Mouse (Mus musculus) layer of hippocampus, adult 11-12 months (tissue): ENCODE data around the gene Kat2b.
"Not testable (repeated sequence)": the region's sequence is repeated elsewhere in the genome, so short reads cannot be mapped to it uniquely, and the experiment has no call there.

Experiments
- DNase-seq: peaks from one replicate; pipeline ENCODE4 v3.0.0; 2022; ENCODE audit warnings: low spot score

Kat2b gene

DNA sequence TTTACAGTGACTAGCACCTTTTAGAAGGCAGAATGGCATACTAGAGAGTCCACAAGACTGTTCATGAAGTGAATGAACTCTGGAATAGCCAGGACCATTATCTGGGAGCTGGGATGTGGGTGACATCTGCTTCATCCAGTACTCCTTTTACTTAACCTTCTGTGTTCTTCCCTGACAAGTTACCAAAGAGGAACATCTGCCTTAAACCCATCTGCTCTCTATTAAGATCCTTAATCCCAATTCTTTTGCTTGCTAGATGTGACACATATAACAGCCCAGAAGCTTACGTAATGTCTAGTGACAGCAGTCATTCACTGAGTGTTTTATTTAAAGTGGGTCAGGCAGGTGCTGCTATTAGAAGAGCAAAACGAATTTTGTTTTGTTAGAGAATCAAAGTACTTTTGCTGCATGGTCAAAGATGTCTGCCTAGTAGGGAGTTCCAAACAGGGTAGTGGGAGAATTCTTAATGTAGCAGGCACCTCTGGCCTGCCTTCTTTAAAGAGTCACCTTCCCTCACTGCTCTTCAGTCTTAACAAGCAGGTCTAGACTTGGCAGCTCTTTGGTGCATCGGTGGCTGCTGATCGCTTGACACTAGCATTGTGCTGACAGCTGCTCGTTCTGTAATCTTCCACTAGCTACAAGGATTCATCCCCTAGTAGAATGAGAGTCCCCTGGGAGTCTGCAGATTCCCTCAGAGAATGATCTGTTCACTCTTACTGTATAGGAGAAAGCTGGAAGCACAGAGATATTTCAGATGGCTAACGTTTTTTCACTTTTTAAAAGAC, 94.6 kb downstream of the Kat2b start:
- DNase-seq, result no peak

GRCm38 (mm10) chr17:53664267-53664666, 97.6 kb downstream of the Kat2b start:
- no peak for DNase-seq

GRCm38 (mm10) chr17:53664703-53665382, 98.2 kb downstream of the Kat2b start:
- DNase-seq, result no peak

- DNase-seq, result no peak
Measured at GRCm38 (mm10) chr17:53670453-53670852, 103.8 kb downstream of the Kat2b start.

GRCm38 (mm10) chr17:53678716-53679115, 112.1 kb downstream of the Kat2b start:
- DNase-seq, result peak; percentile 66

- no peak for DNase-seq
Measured at GRCm38 (mm10) chr17:53688321-53688720, 121.7 kb downstream of the Kat2b start.

GRCm38 (mm10) chr17:53688877-53689802, 122.5 kb downstream of the Kat2b start, which contains the start of gene Sgo1:
Gene Sgo1 (minus strand): TSS chr17:53689333.
- DNase-seq, result peak; percentile 95

DNA sequence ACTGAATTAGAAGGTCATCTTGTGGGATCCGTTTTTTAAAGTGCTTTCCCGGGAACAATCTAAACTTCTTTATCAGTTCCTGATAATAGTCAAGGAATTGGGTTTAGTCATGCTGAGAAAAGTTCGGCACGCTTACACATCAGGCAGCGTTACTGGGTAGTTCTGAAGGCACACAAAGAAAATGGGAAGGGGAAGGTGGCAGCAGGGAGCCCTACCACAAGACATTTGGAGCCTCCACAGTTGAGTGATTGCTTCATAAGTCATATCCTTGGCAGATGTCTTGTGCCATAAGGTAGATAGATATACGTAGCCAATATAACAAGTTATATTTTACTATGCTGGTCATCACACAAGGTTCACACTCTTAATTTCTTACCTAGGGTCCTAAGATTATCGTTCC, 123.3 kb downstream of the Kat2b start:
- no peak for DNase-seq

DNA sequence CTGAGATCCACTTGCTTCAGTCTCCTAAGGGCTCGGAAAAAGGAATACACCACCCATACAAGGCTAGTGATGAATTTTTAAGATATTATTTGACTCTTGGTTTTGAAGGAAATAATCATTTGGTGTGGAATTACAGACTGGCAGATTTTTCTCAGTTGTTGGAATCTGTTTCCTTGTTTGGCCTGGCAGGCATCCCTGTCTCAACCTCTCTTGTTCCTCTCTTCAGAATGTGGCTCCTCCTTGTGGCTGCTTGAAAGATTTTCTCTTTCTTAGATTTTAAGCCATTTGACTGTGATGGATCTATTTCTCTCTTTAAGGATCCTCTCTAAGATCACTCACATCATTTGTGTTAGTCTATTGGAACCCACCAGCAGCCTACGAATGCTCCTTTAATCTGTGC, 127.4 kb downstream of the Kat2b start:
- peak; percentile 16 for DNase-seq

- DNase-seq, result not testable (repeated sequence)
Measured at GRCm38 (mm10) chr17:53697521-53697920, 130.9 kb downstream of the Kat2b start.

DNA sequence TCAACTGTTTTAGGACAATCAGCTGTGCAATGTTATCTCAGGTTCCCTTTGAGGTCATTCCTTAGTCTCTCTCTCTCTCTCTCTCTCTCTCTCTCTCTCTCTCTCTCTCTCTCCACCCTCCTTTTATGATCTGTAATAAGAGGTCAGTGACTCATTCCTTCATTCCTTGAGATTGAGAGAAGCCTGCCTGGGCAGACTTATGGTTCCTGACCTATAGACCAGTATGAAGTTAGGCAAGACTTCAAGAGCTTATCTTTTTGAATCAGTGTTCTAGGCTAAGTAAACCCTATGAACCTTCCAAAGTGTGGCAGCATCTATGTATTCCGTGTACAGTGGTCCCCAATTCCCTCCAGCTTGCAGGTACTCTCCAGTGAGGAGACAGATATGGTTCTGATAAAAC, 147.8 kb downstream of the Kat2b start:
- no peak for DNase-seq

DNA sequence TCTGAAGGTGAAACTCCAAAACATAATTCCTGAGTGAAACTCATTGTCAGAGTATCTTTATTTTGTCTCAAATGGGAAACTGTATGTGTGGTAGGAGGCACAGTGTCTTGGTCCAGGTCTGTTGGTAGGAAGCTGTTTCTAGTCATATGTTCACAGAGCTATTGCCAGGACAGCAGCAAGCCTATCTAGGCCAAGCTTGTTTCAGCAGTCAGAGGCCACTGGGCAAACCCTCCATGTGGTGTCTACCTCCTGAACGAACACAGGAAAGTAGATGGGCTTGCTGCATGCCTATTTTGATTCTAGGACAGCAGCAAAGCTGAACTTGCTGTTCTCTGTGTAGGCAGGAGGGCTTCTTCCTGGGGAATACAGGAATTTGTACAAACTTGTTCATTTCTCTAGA, 148.5 kb downstream of the Kat2b start:
- not testable (repeated sequence) for DNase-seq

DNA sequence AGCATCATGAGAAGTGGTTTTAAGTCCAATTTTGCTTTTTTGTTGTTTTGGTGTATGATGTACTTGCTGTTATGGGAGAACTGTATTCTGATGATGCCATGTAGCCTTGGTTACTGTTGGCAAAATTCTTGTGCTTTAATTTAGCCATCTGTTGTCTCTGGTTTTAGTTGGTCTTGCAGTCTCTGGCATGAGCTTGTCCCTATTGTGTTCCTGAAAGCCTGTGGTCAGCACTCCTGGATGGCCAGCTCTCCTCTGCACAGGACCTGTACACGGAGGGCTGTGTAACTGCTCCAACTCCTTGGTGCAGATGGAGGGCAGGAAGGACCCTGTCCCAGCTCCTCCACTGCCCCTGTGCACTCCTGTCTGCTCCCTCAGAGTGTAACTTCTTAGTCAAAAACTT, 151.8 kb downstream of the Kat2b start:
- DNase-seq, result no peak

- not testable (repeated sequence) for DNase-seq
Measured at GRCm38 (mm10) chr17:53718916-53719315, 152.3 kb downstream of the Kat2b start.
